Mouse (Mus musculus) lung, postnatal 0 days (tissue): ENCODE measurements around the gene Ehbp1. TPM values are rescaled to one million over a fixed set of nuclear protein-coding genes. Genes with fewer than 3 reads are reported as not detected.
A peak's percentile ranks its signal among the peaks of the same experiment; 100 is the strongest.

ENCODE experiments used
- ATAC-seq: fragments of 200-750 bp; cut with Nextera tagmentation; 2 replicates; pipeline ENCODE4 v1.8.0; 2017; ENCODE audit warnings: moderate library complexity
- DNase-seq: peaks from one replicate; pipeline ENCODE4 v3.0.0-alpha.2; 2016; ENCODE audit warnings: low spot score
- H3K27ac ChIP-seq: fragments of 300-500 bp; sonication (generic); 2 replicates; pipeline ENCODE4 v1.5.1; 2014; ENCODE audit warnings: antibody characterized with exemption, mild to moderate bottlenecking, low read length, mixed read lengths
- H3K27me3 ChIP-seq: fragments of 300-500 bp; sonication (generic); replicated peaks from 2 replicates; pipeline ENCODE4 v1.6.1; 2014; ENCODE audit warnings: low read length, mixed read lengths; ENCODE audit not compliant: insufficient read depth
- H3K36me3 ChIP-seq: fragments of 300-500 bp; sonication (generic); 2 replicates; pipeline ENCODE4 v1.6.1; 2014; ENCODE audit warnings: low read length, mixed read lengths; ENCODE audit not compliant: insufficient read depth
- H3K4me1 ChIP-seq: fragments of 300-500 bp; sonication (generic); 2 replicates; pipeline ENCODE4 v1.6.1; 2014; ENCODE audit warnings: antibody characterized with exemption, low read depth, low read length, mixed read lengths; ENCODE audit not compliant: insufficient read depth
- H3K4me2 ChIP-seq: fragments of 300-500 bp; sonication (generic); replicated peaks from 2 replicates; pipeline ENCODE4 v1.6.1; 2014; ENCODE audit warnings: low read depth, mild to moderate bottlenecking, low read length, moderate library complexity, mixed read lengths
- H3K4me3 ChIP-seq: fragments of 300-500 bp; sonication (generic); 2 replicates; pipeline ENCODE4 v1.5.1; 2014; ENCODE audit warnings: low read depth, low read length
- H3K9ac ChIP-seq: fragments of 300-500 bp; sonication (generic); replicated peaks from 2 replicates; pipeline ENCODE4 v1.6.1; 2014; ENCODE audit warnings: low read depth, mild to moderate bottlenecking
- H3K9me3 ChIP-seq: fragments of 300-500 bp; sonication (generic); 2 replicates; pipeline ENCODE4 v1.6.1; 2016; ENCODE audit warnings: low read length, mixed read lengths
- CTCF ChIP-seq: IDR thresholded peaks from 2 replicates; pipeline ENCODE4 v1.5.1; 2016; ENCODE audit warnings: antibody characterized with exemption, mild to moderate bottlenecking
- EP300 ChIP-seq: IDR thresholded peaks from 2 replicates; pipeline ENCODE4 v1.6.1; 2016; ENCODE audit warnings: antibody characterized with exemption, mild to moderate bottlenecking, control low read depth
- WGBS: fragments of 180-500 bp; shearing (Covaris S2); extraction: QIAGEN DNeasy Blood & Tissue Kit; methylation state at CpG from one replicate; pipeline ENCODE4 v1.1.7; 2014; 5-methylcytosine and 5-hydroxymethylcytosine counted together
- polyA plus RNA-seq: library from polyadenylated mRNA; unstranded; fragments of >200 nt; fragmentation: Nextera tagmentation; extraction: Ambion mirVana; gene quantifications from 2 replicates; pipeline ENCODE4 v1.2.1, GENCODE M21; 2015

Ehbp1 gene
- polyA plus RNA-seq, 1 experiment from 2014 or later = 5.1 TPM

DNA sequence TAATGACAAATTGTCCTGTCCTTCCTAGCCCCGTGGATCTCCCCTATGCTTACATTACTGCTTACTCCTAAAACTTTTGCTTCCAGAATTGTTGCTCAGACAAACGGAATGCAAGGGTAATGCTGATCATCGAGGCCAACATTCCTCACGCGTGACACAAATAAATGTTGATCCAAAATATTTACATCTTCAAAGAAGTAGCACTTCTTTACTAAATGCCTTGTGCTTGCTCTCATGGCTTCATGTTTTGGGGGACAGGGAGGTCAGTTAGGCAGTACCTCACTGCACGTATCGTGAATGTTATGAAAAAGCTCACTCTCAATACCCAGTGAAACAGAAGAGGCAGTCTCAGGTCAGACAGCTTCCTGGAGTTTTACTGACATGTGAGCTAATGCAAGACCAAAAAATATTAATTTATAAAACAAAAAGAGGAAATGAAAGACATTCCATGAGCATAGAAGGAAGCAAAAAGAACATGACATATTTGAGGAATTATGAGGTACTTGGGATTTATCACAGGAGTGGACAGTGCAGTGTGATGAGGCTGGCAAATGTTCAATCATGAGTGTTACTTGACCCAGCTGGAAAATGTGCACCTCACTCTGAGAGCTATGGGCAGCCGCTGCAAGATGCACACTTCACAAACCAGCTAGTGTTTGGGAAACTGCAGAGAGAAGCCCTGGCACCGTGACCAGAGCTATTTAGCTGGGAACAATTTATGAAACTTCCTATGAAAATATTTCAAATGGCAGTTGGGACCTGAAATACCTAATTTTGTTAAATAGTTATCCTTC, 187.4 kb downstream of the Ehbp1 start:
- H3K9me3 ChIP-seq = no peaks in the 10 kb centered on the region
- TF ChIP-seq CTCF = no peak
- TF ChIP-seq EP300 = peak; percentile 55; the same call in 1 of the 2 replicates
- H3K36me3 ChIP-seq = no peaks in the 10 kb centered on the region
- 44% methylated on average over 9 of the region's 9 CpGs for WGBS
- DNase-seq (peak; percentile 48), ATAC-seq (peak; percentile 82)
- H3K4me2 ChIP-seq = no peak overlapping the region
- H3K9ac ChIP-seq = no peak overlapping the region
- H3K4me1 ChIP-seq = no peaks in the 10 kb centered on the region; the same call in 1 of the 2 replicates
- no peak overlapping the region for H3K4me3 ChIP-seq
- no peak overlapping the region for H3K27ac ChIP-seq
- no peaks in the 10 kb centered on the region for H3K27me3 ChIP-seq

- WGBS = 51% methylated on average over 2 of the region's 2 CpGs
- Histone ChIP-seq H3K9me3 (no peaks in the 10 kb centered on the region), H3K27ac (no peak overlapping the region), H3K36me3 (no peaks in the 10 kb centered on the region), H3K27me3 (no peaks in the 10 kb centered on the region), H3K4me3 (no peak overlapping the region), H3K4me1 (no peaks in the 10 kb centered on the region), H3K4me2 (no peak overlapping the region), H3K9ac (no peak overlapping the region)
- no peak for TF ChIP-seq CTCF
- TF ChIP-seq EP300 = no peak
- peak; percentile 84 for ATAC-seq
- DNase-seq = peak; percentile 57
These were observed 201.4 kb downstream of the Ehbp1 start for GRCm38 (mm10) chr11:22140737-22141136.

GRCm38 (mm10) chr11:22138466-22138865, 203.6 kb downstream of the Ehbp1 start:
- no peaks in the 10 kb centered on the region for H3K36me3 ChIP-seq
- TF ChIP-seq CTCF (no peak), EP300 (no peak)
- H3K4me1 ChIP-seq = no peaks in the 10 kb centered on the region
- H3K9ac ChIP-seq = no peak overlapping the region
- ATAC-seq (no peak), DNase-seq (no peak)
- no peak overlapping the region for H3K4me3 ChIP-seq
- no peak overlapping the region for H3K27ac ChIP-seq
- H3K27me3 ChIP-seq = no peaks in the 10 kb centered on the region
- H3K4me2 ChIP-seq = no peak overlapping the region
- no peaks in the 10 kb centered on the region for H3K9me3 ChIP-seq

DNA sequence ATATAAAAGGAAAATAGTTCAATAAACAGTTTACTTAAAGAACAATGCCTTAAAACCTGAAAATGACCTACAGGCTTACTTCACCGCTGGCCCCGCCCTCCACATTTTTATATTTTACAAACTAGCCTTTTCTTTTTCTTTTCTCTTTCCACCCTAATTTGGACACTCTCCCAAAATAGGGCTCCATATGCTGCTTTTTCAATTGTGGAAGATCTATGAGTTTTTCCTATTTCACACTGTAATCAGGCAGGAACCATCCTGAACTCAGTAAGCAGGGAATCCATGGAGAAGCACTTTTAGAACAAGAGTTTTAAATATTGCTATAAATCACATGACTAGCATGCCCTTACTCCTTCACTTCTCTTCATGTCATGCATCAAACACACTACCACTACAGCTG, 216.9 kb downstream of the Ehbp1 start:
- DNase-seq (no peak), ATAC-seq (no peak)
- Histone ChIP-seq H3K4me3 (no peak overlapping the region), H3K9ac (no peak overlapping the region), H3K4me2 (no peak overlapping the region), H3K9me3 (no peaks in the 10 kb centered on the region), H3K4me1 (no peaks in the 10 kb centered on the region), H3K36me3 (no peaks in the 10 kb centered on the region), H3K27me3 (no peaks in the 10 kb centered on the region), H3K27ac (no peak overlapping the region)
- no peak for TF ChIP-seq EP300
- no peak for TF ChIP-seq CTCF
- 97% methylated on average over 2 of the region's 2 CpGs for WGBS

- ATAC-seq = no peak
- 91% methylated on average over 3 of the region's 3 CpGs for WGBS
- TF ChIP-seq CTCF = no peak
- TF ChIP-seq EP300 = no peak
These were observed 223.2 kb downstream of the Ehbp1 start for GRCm38 (mm10) chr11:22118853-22119252.

GRCm38 (mm10) chr11:22112161-22112560, 229.9 kb downstream of the Ehbp1 start:
- Histone ChIP-seq H3K27me3 (no peaks in the 10 kb centered on the region), H3K27ac (no peak overlapping the region), H3K4me3 (no peak overlapping the region), H3K36me3 (no peaks in the 10 kb centered on the region), H3K4me1 (no peaks in the 10 kb centered on the region), H3K9ac (no peak overlapping the region), H3K9me3 (no peaks in the 10 kb centered on the region), H3K4me2 (no peak overlapping the region)
- WGBS = 93% methylated on average over 3 of the region's 3 CpGs
- no peak for ATAC-seq
- DNase-seq = no peak
- TF ChIP-seq EP300 = no peak
- no peak for TF ChIP-seq CTCF

More at GRCm38 (mm10) chr11:22118853-22119252, 223.2 kb downstream of the Ehbp1 start:
- Histone ChIP-seq H3K4me2 (no peak overlapping the region), H3K4me1 (no peaks in the 10 kb centered on the region), H3K4me3 (no peak overlapping the region), H3K27ac (no peak overlapping the region), H3K9ac (no peak overlapping the region), H3K36me3 (no peaks in the 10 kb centered on the region), H3K27me3 (no peaks in the 10 kb centered on the region), H3K9me3 (no peaks in the 10 kb centered on the region)
- DNase-seq = no peak
